Mouse (Mus musculus) forebrain, embryonic 16.5 days (tissue): ENCODE measurements around the gene Pam. TPM values are rescaled to one million over a fixed set of nuclear protein-coding genes. Genes with fewer than 3 reads are reported as not detected.

Source experiments
- ATAC-seq: fragments of 200-750 bp; cut with Nextera tagmentation; 2 replicates; pipeline ENCODE4 v1.8.0; 2017; ENCODE audit warnings: mild to moderate bottlenecking, moderate library complexity
- H3K27ac ChIP-seq: fragments of 300-500 bp; sonication (generic); 2 replicates; pipeline ENCODE4 v1.5.1; 2014; ENCODE audit warnings: low read length, control low read depth
- H3K27me3 ChIP-seq: fragments of 300-500 bp; sonication (generic); replicated peaks from 2 replicates; pipeline ENCODE4 v1.6.1; 2014; ENCODE audit warnings: low read length; ENCODE audit not compliant: control insufficient read depth, insufficient read depth
- H3K36me3 ChIP-seq: fragments of 300-500 bp; sonication (generic); 2 replicates; pipeline ENCODE4 v1.6.1; 2014; ENCODE audit not compliant: control insufficient read depth, insufficient read depth
- H3K4me1 ChIP-seq: fragments of 300-500 bp; sonication (generic); replicated peaks from 2 replicates; pipeline ENCODE4 v1.6.1; 2014; ENCODE audit warnings: low read length; ENCODE audit not compliant: control insufficient read depth, insufficient read depth
- H3K4me2 ChIP-seq: fragments of 300-500 bp; sonication (generic); 2 replicates; pipeline ENCODE4 v1.6.1; 2014; ENCODE audit warnings: mild to moderate bottlenecking, low read length, control low read depth
- H3K4me3 ChIP-seq: fragments of 300-500 bp; sonication (generic); replicated peaks from 2 replicates; pipeline ENCODE4 v1.5.1; 2014; ENCODE audit warnings: mild to moderate bottlenecking, low read length, control low read depth
- H3K9ac ChIP-seq: fragments of 300-500 bp; sonication (generic); replicated peaks from 2 replicates; pipeline ENCODE4 v1.6.1; 2014; ENCODE audit warnings: low read depth, low read length, control low read depth
- H3K9me3 ChIP-seq: fragments of 300-500 bp; sonication (generic); 2 replicates; pipeline ENCODE4 v1.6.1; 2016; ENCODE audit warnings: low read length; ENCODE audit not compliant: control insufficient read depth
- WGBS: fragments of 180-500 bp; shearing (Covaris S2); extraction: QIAGEN DNeasy Blood & Tissue Kit; methylation state at CpG from one replicate; pipeline ENCODE4 v1.1.7; 2014; 5-methylcytosine and 5-hydroxymethylcytosine counted together
- polyA plus RNA-seq: library from polyadenylated mRNA; unstranded; fragments of >200 nt; fragmentation: Nextera tagmentation; extraction: Ambion mirVana; gene quantifications from 2 replicates; pipeline ENCODE4 v1.2.1, GENCODE M21; 2015

Pam gene
- polyA plus RNA-seq, 1 experiment from 2014 or later = 45.1 TPM

GRCm38 (mm10) chr1:97753216-97753615 lies 342.2 kb downstream of the Pam start:
- H3K9ac ChIP-seq = no peak overlapping the region
- H3K36me3 ChIP-seq = peaks cover 17% of the 10 kb centered on the region
- no peaks in the 10 kb centered on the region for H3K4me1 ChIP-seq
- no peaks in the 10 kb centered on the region for H3K9me3 ChIP-seq
- H3K4me2 ChIP-seq = no peak overlapping the region
- H3K27ac ChIP-seq = no peak overlapping the region
- no peak overlapping the region for H3K4me3 ChIP-seq
- H3K27me3 ChIP-seq = no peaks in the 10 kb centered on the region
- ATAC-seq = no peak

- Histone ChIP-seq H3K27me3 (no peaks in the 10 kb centered on the region), H3K4me2 (no peak overlapping the region), H3K27ac (no peak overlapping the region), H3K36me3 (peaks cover 31% of the 10 kb centered on the region), H3K4me3 (no peak overlapping the region), H3K4me1 (no peaks in the 10 kb centered on the region), H3K9me3 (no peaks in the 10 kb centered on the region), H3K9ac (no peak overlapping the region)
- WGBS = 94% methylated on average over 3 of the region's 3 CpGs
- ATAC-seq = no peak
These were observed 347.3 kb downstream of the Pam start for GRCm38 (mm10) chr1:97748163-97748562.

GRCm38 (mm10) chr1:97746261-97746660 lies 349.2 kb downstream of the Pam start:
- H3K36me3 ChIP-seq = peaks cover 35% of the 10 kb centered on the region

GRCm38 (mm10) chr1:97745712-97746111 lies 349.7 kb downstream of the Pam start:
- H3K36me3 ChIP-seq = peaks cover 35% of the 10 kb centered on the region
- H3K4me2 ChIP-seq = no peak overlapping the region
- no peak for ATAC-seq
- H3K9ac ChIP-seq = no peak overlapping the region
- H3K27me3 ChIP-seq = no peaks in the 10 kb centered on the region
- no peak overlapping the region for H3K4me3 ChIP-seq
- no peaks in the 10 kb centered on the region for H3K4me1 ChIP-seq
- H3K9me3 ChIP-seq = no peaks in the 10 kb centered on the region
- 94% methylated on average over 4 of the region's 4 CpGs for WGBS
- H3K27ac ChIP-seq = no peak overlapping the region

More at GRCm38 (mm10) chr1:97746261-97746660, 349.2 kb downstream of the Pam start:
- no peaks in the 10 kb centered on the region for H3K4me1 ChIP-seq
- no peak overlapping the region for H3K4me2 ChIP-seq
- H3K4me3 ChIP-seq = no peak overlapping the region
- H3K9ac ChIP-seq = no peak overlapping the region
- H3K27me3 ChIP-seq = no peaks in the 10 kb centered on the region
- WGBS = 99% methylated on average over 7 of the region's 7 CpGs
- H3K27ac ChIP-seq = no peak overlapping the region
- ATAC-seq = no peak
- H3K9me3 ChIP-seq = no peaks in the 10 kb centered on the region
